Mouse (Mus musculus) thymus, adult 2 months (tissue): ENCODE data around the gene Gm9913.

Source experiments
- CTCF ChIP-seq: fragments of 200-500 bp; IDR thresholded peaks from 2 replicates; pipeline ENCODE4 v1.5.1; 2012; ENCODE audit warnings: mild to moderate bottlenecking, control low read depth, low read length, moderate library complexity, borderline replicate concordance; ENCODE audit not compliant: control insufficient read depth, poor library complexity, insufficient read depth; ENCODE audit errors: extremely low read depth
- POLR2A ChIP-seq: fragments of 200-500 bp; IDR thresholded peaks from 2 replicates; pipeline ENCODE4 v1.6.1; 2012; ENCODE audit warnings: mild to moderate bottlenecking, low read length, control low read depth, moderate library complexity; ENCODE audit not compliant: control insufficient read depth, poor library complexity, insufficient read depth; ENCODE audit errors: extremely low read depth

- TF ChIP-seq CTCF (no peak), POLR2A (no peak)
Measured at GRCm38 (mm10) chr2:125543646-125544045, 38.8 kb downstream of the Gm9913 start.
